Mouse (Mus musculus) brown adipose tissue, adult 24 weeks (tissue): ENCODE data around the gene Tlr5. TPM values are rescaled to one million over a fixed set of nuclear protein-coding genes. Genes with fewer than 3 reads are reported as not detected.
A peak's percentile ranks its signal among the peaks of the same experiment; 100 is the strongest.

Source experiments
- H3K27ac ChIP-seq: fragments of 200-500 bp; replicated peaks from 2 replicates; pipeline ENCODE4 v1.5.1; 2012; ENCODE audit warnings: low read depth, mild to moderate bottlenecking, low read length
- H3K4me1 ChIP-seq: fragments of 200-500 bp; 2 replicates; pipeline ENCODE4 v1.6.1; 2012; ENCODE audit warnings: low read length, mixed read lengths; ENCODE audit not compliant: control insufficient read depth, insufficient read depth, insufficient read length
- H3K4me3 ChIP-seq: fragments of 200-500 bp; 2 replicates; pipeline ENCODE4 v1.5.1; 2012; ENCODE audit warnings: low read depth, mild to moderate bottlenecking, low read length, moderate library complexity; ENCODE audit not compliant: insufficient read depth
- polyA plus RNA-seq: library from polyadenylated mRNA; stranded (reverse); fragments of >200 nt; gene quantifications from 2 replicates; pipeline ENCODE4 v1.2.4, GENCODE M21; 2012; ENCODE audit not compliant: missing spikeins, insufficient read depth, insufficient read length

Tlr5 gene
- polyA plus RNA-seq, 1 experiment, result 9.2 TPM

- peak overlapping the region; percentile 58 for H3K27ac ChIP-seq
- H3K4me1 ChIP-seq, result peaks cover 12% of the 10 kb centered on the region
- H3K4me3 ChIP-seq, result peak overlapping the region; percentile 66
Observed at GRCm38 (mm10) chr1:182959811-182960455, 5.3 kb downstream of the Tlr5 start.

GRCm38 (mm10) chr1:182961076-182961475 lies 6.5 kb downstream of the Tlr5 start:
- peaks cover 12% of the 10 kb centered on the region for H3K4me1 ChIP-seq
- no peak overlapping the region for H3K27ac ChIP-seq
- no peak overlapping the region for H3K4me3 ChIP-seq

GRCm38 (mm10) chr1:182963329-182963728 lies 8.7 kb downstream of the Tlr5 start:
- Histone ChIP-seq H3K4me3 (no peak overlapping the region), H3K4me1 (peaks cover 4% of the 10 kb centered on the region)

GRCm38 (mm10) chr1:182964855-182965466 lies 10.4 kb downstream of the Tlr5 start:
- no peak overlapping the region for H3K4me3 ChIP-seq
- H3K27ac ChIP-seq, result no peak overlapping the region
- no peaks in the 10 kb centered on the region for H3K4me1 ChIP-seq

More at GRCm38 (mm10) chr1:182963329-182963728, 8.7 kb downstream of the Tlr5 start:
- no peak overlapping the region for H3K27ac ChIP-seq

- Histone ChIP-seq H3K4me1 (no peaks in the 10 kb centered on the region), H3K4me3 (no peak overlapping the region), H3K27ac (no peak overlapping the region)
Observed at GRCm38 (mm10) chr1:182968732-182969131, 14.1 kb downstream of the Tlr5 start.

GRCm38 (mm10) chr1:182972240-182972639 lies 17.7 kb downstream of the Tlr5 start:
- H3K4me1 ChIP-seq, result no peaks in the 10 kb centered on the region
- H3K4me3 ChIP-seq, result no peak overlapping the region
- H3K27ac ChIP-seq, result no peak overlapping the region

- H3K4me3 ChIP-seq, result no peak overlapping the region
- H3K27ac ChIP-seq, result no peak overlapping the region
- H3K4me1 ChIP-seq, result no peaks in the 10 kb centered on the region
Observed at GRCm38 (mm10) chr1:182974826-182975225, 20.2 kb downstream of the Tlr5 start.

- H3K4me3 ChIP-seq, result no peak overlapping the region
- no peaks in the 10 kb centered on the region for H3K4me1 ChIP-seq
- H3K27ac ChIP-seq, result no peak overlapping the region
Observed at GRCm38 (mm10) chr1:182980702-182981101, 26.1 kb downstream of the Tlr5 start.

- Histone ChIP-seq H3K27ac (no peak overlapping the region), H3K4me3 (peak overlapping the region; percentile 39), H3K4me1 (no peaks in the 10 kb centered on the region)
Observed at GRCm38 (mm10) chr1:182982995-182983394, 28.4 kb downstream of the Tlr5 start.

- no peaks in the 10 kb centered on the region for H3K4me1 ChIP-seq
- no peak overlapping the region for H3K4me3 ChIP-seq
- H3K27ac ChIP-seq, result no peak overlapping the region
Observed at GRCm38 (mm10) chr1:182983496-182984127, 29.0 kb downstream of the Tlr5 start.

GRCm38 (mm10) chr1:182986243-182986642 lies 31.7 kb downstream of the Tlr5 start:
- Histone ChIP-seq H3K4me3 (no peak overlapping the region), H3K27ac (no peak overlapping the region), H3K4me1 (no peaks in the 10 kb centered on the region)

GRCm38 (mm10) chr1:182986750-182987149 lies 32.2 kb downstream of the Tlr5 start:
- no peak overlapping the region for H3K4me3 ChIP-seq
- no peak overlapping the region for H3K27ac ChIP-seq
- H3K4me1 ChIP-seq, result no peaks in the 10 kb centered on the region

GRCm38 (mm10) chr1:182987801-182988200 lies 33.2 kb downstream of the Tlr5 start:
- H3K27ac ChIP-seq, result no peak overlapping the region
- no peaks in the 10 kb centered on the region for H3K4me1 ChIP-seq
- no peak overlapping the region for H3K4me3 ChIP-seq

GRCm38 (mm10) chr1:182988646-182989045 lies 34.1 kb downstream of the Tlr5 start:
- Histone ChIP-seq H3K27ac (no peak overlapping the region), H3K4me3 (no peak overlapping the region), H3K4me1 (no peaks in the 10 kb centered on the region)

GRCm38 (mm10) chr1:182990092-182990762 lies 35.6 kb downstream of the Tlr5 start:
- H3K4me3 ChIP-seq, result no peak overlapping the region
- no peaks in the 10 kb centered on the region for H3K4me1 ChIP-seq
- H3K27ac ChIP-seq, result no peak overlapping the region
